Mouse (Mus musculus) liver, adult (tissue): ENCODE measurements at regions not wholly inside any gene's neighbourhood (a gene's known extent, or its start where the extent isn't known, plus 50 kb on each side); places are given as distances from the start of the nearest gene placed in this dataset.

Experiments used
- GATA4 ChIP-seq: IDR thresholded peaks from 2 replicates; pipeline ENCODE4 v1.6.1; 2014; ENCODE audit warnings: mild to moderate bottlenecking, low read length; ENCODE audit not compliant: insufficient replicate concordance

DNA sequence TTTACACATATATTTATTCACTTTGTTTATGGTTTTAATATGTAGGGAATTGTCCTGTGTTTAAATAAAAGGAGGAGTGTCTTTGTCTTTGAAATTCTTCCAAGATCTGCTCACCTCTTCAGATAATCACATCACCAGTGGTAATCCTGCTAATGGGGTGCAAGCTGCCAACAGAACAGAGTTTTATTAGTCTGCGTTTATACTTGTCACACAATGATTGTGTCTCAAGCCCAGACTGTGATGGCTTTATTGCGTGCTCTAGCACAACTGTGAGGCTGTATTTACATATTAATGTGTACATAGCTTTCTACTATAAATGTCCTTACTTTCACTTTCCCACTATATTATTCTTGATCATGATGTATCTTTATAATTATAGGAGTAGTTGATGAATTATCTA is 184.8 kb downstream of the Fam49a start:
- TF ChIP-seq GATA4, result no peak

DNA sequence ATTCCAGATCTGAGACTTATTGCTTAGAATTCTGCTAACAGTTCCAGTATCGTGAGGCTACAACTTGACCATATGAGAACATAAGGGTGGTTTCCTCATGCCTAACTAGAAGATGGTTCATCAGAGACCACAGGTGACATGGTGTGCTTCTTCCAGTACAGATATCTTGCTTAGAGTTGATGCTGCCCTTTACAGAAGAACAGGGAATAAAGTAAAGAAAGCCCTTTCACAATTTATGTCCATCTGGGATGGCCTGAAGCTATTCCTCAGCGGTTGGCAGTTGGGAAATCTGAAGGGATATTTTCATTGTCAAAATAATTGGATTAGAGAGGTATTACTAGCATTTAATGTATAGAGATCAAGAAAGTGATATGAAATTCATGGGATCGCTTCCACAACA is 184.3 kb downstream of the Fam49a start:
- no peak for TF ChIP-seq GATA4

- no peak for TF ChIP-seq GATA4
These were observed 180.9 kb downstream of the Fam49a start for GRCm38 (mm10) chr12:12442872-12443271.

- no peak for TF ChIP-seq GATA4
These were observed 174.4 kb downstream of the Fam49a start for GRCm38 (mm10) chr12:12436379-12436778.

- TF ChIP-seq GATA4, result no peak
These were observed 170.7 kb downstream of the Fam49a start for GRCm38 (mm10) chr12:12432597-12432996.
